Mouse (Mus musculus) Muller cell, postnatal 12 days (primary cell): ENCODE results near the gene Tbc1d22a.

Source experiments
- DNase-seq: peaks from one replicate; pipeline ENCODE4 v3.0.0-alpha.2; 2015; ENCODE audit errors: inconsistent ontology term

Tbc1d22a gene

GRCm38 (mm10) chr15:86496646-86497045, 282.4 kb downstream of the Tbc1d22a start:
- DNase-seq: no peak

GRCm38 (mm10) chr15:86500536-86500935, 286.3 kb downstream of the Tbc1d22a start:
- DNase-seq: no peak

- no peak for DNase-seq
Measured at GRCm38 (mm10) chr15:86503413-86503812, 289.2 kb downstream of the Tbc1d22a start.

- no peak for DNase-seq
Measured at GRCm38 (mm10) chr15:86506666-86507065, 292.4 kb downstream of the Tbc1d22a start.

GRCm38 (mm10) chr15:86507546-86507945, 293.3 kb downstream of the Tbc1d22a start:
- no peak for DNase-seq

GRCm38 (mm10) chr15:86508406-86509176, 294.3 kb downstream of the Tbc1d22a start:
- DNase-seq: peak; percentile 25

- DNase-seq: no peak
Measured at GRCm38 (mm10) chr15:86509601-86510000, 295.3 kb downstream of the Tbc1d22a start.

GRCm38 (mm10) chr15:86511181-86511580, 296.9 kb downstream of the Tbc1d22a start:
- DNase-seq: no peak

- peak; percentile 37 for DNase-seq
Measured at GRCm38 (mm10) chr15:86513336-86513735, 299.1 kb downstream of the Tbc1d22a start.

- DNase-seq: no peak
Measured at GRCm38 (mm10) chr15:86520201-86520600, 305.9 kb downstream of the Tbc1d22a start.

GRCm38 (mm10) chr15:86535356-86535755, 321.1 kb downstream of the Tbc1d22a start:
- no peak for DNase-seq

GRCm38 (mm10) chr15:86542371-86542770, 328.1 kb downstream of the Tbc1d22a start:
- no peak for DNase-seq

- no peak for DNase-seq
Measured at GRCm38 (mm10) chr15:86544122-86544795, 330.0 kb downstream of the Tbc1d22a start.
